ENCODE assay signal across 14 mouse cellular contexts in the genomic region with DNA sequence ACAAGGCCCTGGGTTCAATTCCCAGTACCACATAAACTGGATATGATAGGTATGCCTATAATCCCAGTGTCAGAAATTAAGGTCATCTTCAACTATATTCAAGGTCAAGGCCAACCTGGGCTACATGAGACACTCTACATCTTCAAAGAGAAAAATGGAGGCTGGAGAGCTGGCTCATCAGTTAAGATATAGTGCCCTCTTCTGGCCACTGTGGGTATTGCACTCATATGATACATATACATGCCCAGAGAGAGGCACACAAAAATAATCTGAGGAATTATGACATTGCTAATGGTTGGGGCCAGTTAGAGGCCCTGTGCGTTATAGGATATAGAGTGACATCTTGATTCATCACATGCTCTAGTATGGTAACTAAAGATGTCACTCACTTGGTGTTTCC.
DNase-seq lines count a peak whose midpoint lies in the region; ATAC-seq and TF ChIP-seq lines count a peak whose summit lies in the region.
"Had no signal": no experiment of that assay in that cellular context is flagged by ENCODE, and none has a peak within 500 bp of the region (broad histone marks: within the 10 kb centered on the region; RNA-seq: fewer than 3 reads in every experiment).

No protein-coding gene starts in this region.

- no peak overlapping the region for H3K9ac ChIP-seq in forebrain, embryonic 12.5 days
- H3K9ac ChIP-seq in forebrain, embryonic 16.5 days (replicated peaks; ENCODE audit: low read depth, low read length), result no peak overlapping the region
- no peak overlapping the region for H3K9ac ChIP-seq in liver, embryonic 12.5 days
- H3K9ac ChIP-seq in MEL (ENCODE audit: control insufficient read depth, low read depth, low read length, poor library complexity, severe bottlenecking), result no peak overlapping the region
- H3K9ac ChIP-seq: embryonic facial prominence, embryonic 12.5 days; hindbrain, embryonic 12.5 days; neural tube, embryonic 12.5 days had no signal

- no peaks in the 10 kb centered on the region for H3K79me2 ChIP-seq in MEL (ENCODE audit: control insufficient read depth, insufficient read depth, low read length, poor library complexity)

- H3K4me2 ChIP-seq in forebrain, embryonic 12.5 days, result no peak overlapping the region
- H3K4me2 ChIP-seq in forebrain, embryonic 16.5 days (ENCODE audit: low read length), result no peak overlapping the region
- no peak overlapping the region for H3K4me2 ChIP-seq in liver, embryonic 12.5 days
- H3K4me2 ChIP-seq: embryonic facial prominence, embryonic 12.5 days; hindbrain, embryonic 12.5 days; neural tube, embryonic 12.5 days had no signal

- peaks cover 15% of the 10 kb centered on the region for H3K27me3 ChIP-seq in forebrain, embryonic 12.5 days
- no peaks in the 10 kb centered on the region for H3K27me3 ChIP-seq in forebrain, embryonic 16.5 days (replicated peaks; ENCODE audit: control insufficient read depth, insufficient read depth, low read length)
- peaks cover 46% of the 10 kb centered on the region for H3K27me3 ChIP-seq in liver, embryonic 12.5 days (replicated peaks)
- H3K27me3 ChIP-seq in MEL (ENCODE audit: control insufficient read depth in 1 of 2, insufficient read depth in 2 of 2, low read length in 2 of 2), result no peaks in the 10 kb centered on the region
- peaks cover 46% of the 10 kb centered on the region for H3K27me3 ChIP-seq in limb, embryonic 10.5 days (ENCODE audit: low read depth, poor library complexity, severe bottlenecking)
- H3K27me3 ChIP-seq: neural tube, embryonic 12.5 days had no signal

- TF ChIP-seq CTCF in MEL (IDR thresholded peaks at IDR 0.05 in 2 of 3, conservative IDR thresholded peaks at IDR 0.05 in 1 of 3; ENCODE audit: control insufficient read depth in 1 of 3, insufficient read depth in 1 of 3, low read depth in 2 of 3, low read length in 3 of 3, poor library complexity in 1 of 3, severe bottlenecking in 1 of 3), result peak; percentile 41 to 75 (median 72)

- ATAC-seq in forebrain, embryonic 12.5 days (ENCODE audit: low FRiP score), result no peak
- ATAC-seq in forebrain, embryonic 16.5 days, result no peak
- ATAC-seq in liver, embryonic 12.5 days, result no peak
- ATAC-seq in megakaryocyte progenitor cell, adult 5-6 weeks (replicated peaks; ENCODE audit: poor library complexity), result 0 out of 2 replicates have a peak, but pooled peaks have one; percentile 22

- H3K9me3 ChIP-seq in forebrain, embryonic 12.5 days, result peaks cover 5% of the 10 kb centered on the region; the same call in 1 of the 2 replicates
- H3K9me3 ChIP-seq in forebrain, embryonic 16.5 days (ENCODE audit: control insufficient read depth, low read length), result no peaks in the 10 kb centered on the region
- peaks cover 6% of the 10 kb centered on the region; the same call in 1 of the 2 replicates for H3K9me3 ChIP-seq in liver, embryonic 12.5 days (replicated peaks)
- H3K9me3 ChIP-seq in MEL (replicated peaks; ENCODE audit: insufficient read depth, low read length), result no peaks in the 10 kb centered on the region
- no peaks in the 10 kb centered on the region for H3K9me3 ChIP-seq in limb, embryonic 10.5 days (replicated peaks)
- H3K9me3 ChIP-seq: embryonic facial prominence, embryonic 12.5 days; heart, embryonic 10.5 days; hindbrain, embryonic 12.5 days had no signal

- 0 out of 2 replicates have a peak overlapping the region, but pooled peaks have one; percentile 68 for H3K27ac ChIP-seq in forebrain, embryonic 12.5 days
- no peak overlapping the region; the same call in 1 of the 2 replicates for H3K27ac ChIP-seq in forebrain, embryonic 16.5 days (ENCODE audit: low read length)
- H3K27ac ChIP-seq in liver, embryonic 12.5 days, result no peak overlapping the region
- no peak overlapping the region for H3K27ac ChIP-seq in MEL (ENCODE audit: control insufficient read depth, low read depth, low read length)
- H3K27ac ChIP-seq in limb, embryonic 10.5 days, result no peak overlapping the region
- H3K27ac ChIP-seq: embryonic facial prominence, embryonic 12.5 days; heart, embryonic 10.5 days; hindbrain, embryonic 12.5 days; neural tube, embryonic 12.5 days had no signal

- TF ChIP-seq POLR2A in MEL (IDR thresholded peaks at IDR 0.05; ENCODE audit: control insufficient read depth in 1 of 2, insufficient read depth in 1 of 2, low read depth in 1 of 2, low read length in 2 of 2, poor library complexity in 1 of 2), result no peak

- WGBS in forebrain, embryonic 12.5 days, result 89% methylated on average over 1 of the region's 1 CpGs
- 97% methylated on average over 1 of the region's 1 CpGs for WGBS in forebrain, embryonic 16.5 days
- 88% methylated on average over 1 of the region's 1 CpGs for WGBS in liver, embryonic 12.5 days (ENCODE audit: insufficient replicate concordance)
- WGBS in limb, embryonic 10.5 days, result 95% methylated on average over 1 of the region's 1 CpGs

- no peaks in the 10 kb centered on the region for H3K36me3 ChIP-seq in forebrain, embryonic 12.5 days (replicated peaks)
- H3K36me3 ChIP-seq in forebrain, embryonic 16.5 days (ENCODE audit: control insufficient read depth, insufficient read depth), result no peaks in the 10 kb centered on the region
- no peaks in the 10 kb centered on the region for H3K36me3 ChIP-seq in liver, embryonic 12.5 days
- H3K36me3 ChIP-seq in MEL (ENCODE audit: control insufficient read depth in 1 of 2, insufficient read depth in 2 of 2, low read length in 2 of 2), result no peaks in the 10 kb centered on the region
- H3K36me3 ChIP-seq in limb, embryonic 10.5 days, result 0 out of 2 replicates have a peak, but pooled peaks cover 8% of the 10 kb centered on the region
- H3K36me3 ChIP-seq: embryonic facial prominence, embryonic 12.5 days; heart, embryonic 10.5 days; hindbrain, embryonic 12.5 days; midbrain, embryonic 10.5 days; neural tube, embryonic 12.5 days had no signal

- TF ChIP-seq RAD21 in MEL (IDR thresholded peaks at IDR 0.05; ENCODE audit: low read depth, low read length), result peak; percentile 69

- no peak for TF ChIP-seq EP300 in MEL (IDR thresholded peaks at IDR 0.05; ENCODE audit: low read depth in 1 of 2, low read length in 2 of 2)

- no peak overlapping the region for H3K4me3 ChIP-seq in forebrain, embryonic 12.5 days (replicated peaks)
- H3K4me3 ChIP-seq in forebrain, embryonic 16.5 days (replicated peaks; ENCODE audit: low read length), result no peak overlapping the region
- no peak overlapping the region for H3K4me3 ChIP-seq in liver, embryonic 12.5 days
- no peak overlapping the region for H3K4me3 ChIP-seq in MEL (ENCODE audit: control insufficient read depth in 1 of 2, insufficient read depth in 1 of 2, low read depth in 2 of 2, low read length in 2 of 2)
- H3K4me3 ChIP-seq in limb, embryonic 10.5 days, result no peak overlapping the region
- H3K4me3 ChIP-seq: embryonic facial prominence, embryonic 12.5 days; heart, embryonic 10.5 days; hindbrain, embryonic 12.5 days; midbrain, embryonic 10.5 days; neural tube, embryonic 12.5 days had no signal

- peaks cover 53% of the 10 kb centered on the region for H3K4me1 ChIP-seq in forebrain, embryonic 12.5 days
- H3K4me1 ChIP-seq in forebrain, embryonic 16.5 days (replicated peaks; ENCODE audit: control insufficient read depth, insufficient read depth, low read length), result peaks cover 44% of the 10 kb centered on the region
- H3K4me1 ChIP-seq in liver, embryonic 12.5 days, result peaks cover 22% of the 10 kb centered on the region
- no peaks in the 10 kb centered on the region for H3K4me1 ChIP-seq in MEL (ENCODE audit: control insufficient read depth in 1 of 2, insufficient read depth in 2 of 2, low read length in 2 of 2)
- peaks cover 76% of the 10 kb centered on the region for H3K4me1 ChIP-seq in limb, embryonic 10.5 days

- peak; percentile 49 for DNase-seq in liver
- peak; percentile 60 for DNase-seq in MEL (ENCODE audit: low read depth, low spot score)
- DNase-seq in limb, embryonic 10.5 days (ENCODE audit: low spot score), result no peak
- no peak for DNase-seq in embryo, embryonic 10.5 days (ENCODE audit: low spot score)
- DNase-seq: kidney, postnatal 10 days had no signal

TF ChIP-seq in MEL, 35 proteins besides CTCF, POLR2A, EP300 and RAD21:
- TF ChIP-seq TCF12 (IDR thresholded peaks at IDR 0.05; ENCODE audit: low read depth, low read length), result no peak
- peak; percentile 68 for TF ChIP-seq SMC3 (IDR thresholded peaks at IDR 0.05; ENCODE audit: low read depth, low read length)
- peak; percentile 62 for TF ChIP-seq ZC3H11A (IDR thresholded peaks at IDR 0.05; ENCODE audit: low read depth, low read length)
- TF ChIP-seq CHD2 (IDR thresholded peaks at IDR 0.05; ENCODE audit: low read length), result no peak

Comparison
In these comparisons a context has a peak if more than half of its experiments do, and no peak if none do; other contexts are left out.
1. DNase-seq: peak in liver (single experiment) and MEL (single experiment); none in limb, embryonic 10.5 days (single experiment) and embryo, embryonic 10.5 days (single experiment).